Mouse (Mus musculus): Measurements from ENCODE around the gene Vmn1r79.
"Not testable (repeated sequence)": the region's sequence is repeated elsewhere in the genome, so short reads cannot be mapped to it uniquely, and the experiment has no call there.

Vmn1r79 gene

DNA sequence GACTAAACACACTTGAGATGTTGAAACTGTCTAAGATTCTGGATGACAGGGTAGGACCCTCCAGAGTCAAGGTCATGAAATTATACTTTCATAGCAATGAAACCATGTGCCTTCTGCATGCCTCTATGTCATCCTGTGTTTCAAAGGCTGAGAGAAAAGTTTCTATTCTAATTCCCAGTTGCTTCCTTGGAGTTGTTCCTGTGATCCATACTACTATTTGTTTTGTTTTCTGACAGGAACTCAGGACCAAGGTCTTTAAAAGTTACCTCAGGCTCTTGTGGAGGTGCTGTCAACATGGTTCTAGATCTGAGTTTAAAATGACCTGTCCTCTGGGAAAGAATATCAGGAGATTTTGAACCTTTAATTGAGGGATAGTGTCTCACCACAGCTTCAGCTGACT lies at the start of gene Vmn1r79:
TSS of gene Vmn1r79 (plus strand) at position 301 of the 400 bp plus-strand sequence.
- DNase-seq: not testable (repeated sequence)

DNA sequence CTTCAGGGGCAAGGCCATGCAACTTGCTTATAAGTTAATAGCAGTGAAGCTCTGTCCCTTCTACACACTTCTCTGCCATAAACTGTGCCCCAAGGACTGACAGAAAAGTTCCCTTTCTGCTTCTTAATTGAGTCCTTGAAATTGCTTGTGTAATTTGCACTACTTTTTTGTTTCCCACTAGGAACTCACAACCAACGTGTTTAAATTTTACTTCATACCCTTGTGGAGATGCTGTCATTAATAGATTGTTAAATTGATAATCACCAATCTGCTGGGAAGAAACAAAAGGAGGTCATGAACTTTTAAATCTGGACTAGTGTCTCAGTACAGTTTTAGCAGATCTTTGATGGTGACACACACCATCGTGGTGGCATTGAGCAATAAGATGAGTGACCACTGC lies 21.1 kb upstream of the Vmn1r79 start, which contains the start of gene Vmn1r78:
TSS of gene Vmn1r78 (plus strand) at position 301 of the 400 bp plus-strand sequence.
- DNase-seq: no peak

GRCm38 (mm10) chr7:12156463-12156862 lies 14.6 kb upstream of the Vmn1r79 start:
- not testable (repeated sequence) for DNase-seq

DNA sequence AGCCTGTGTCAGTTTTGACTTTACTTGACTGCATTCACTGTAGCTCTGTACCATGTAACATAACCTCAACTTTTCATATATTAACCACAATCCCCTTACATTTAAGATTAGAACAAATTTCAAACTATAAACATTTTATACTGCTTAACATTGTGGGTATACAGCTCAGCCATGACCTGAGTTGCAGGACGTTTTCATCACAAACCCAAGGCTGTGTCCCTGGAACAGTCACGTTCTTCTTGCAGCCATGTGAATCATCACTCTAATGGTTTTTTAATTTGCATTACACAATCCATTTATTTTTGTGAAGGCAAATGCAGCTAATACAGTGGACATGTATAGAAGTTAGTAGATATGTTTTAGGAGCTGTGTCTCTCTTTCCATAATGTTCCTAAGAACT lies 1.8 kb downstream of the Vmn1r79 start:
- DNase-seq: not testable (repeated sequence)

DNA sequence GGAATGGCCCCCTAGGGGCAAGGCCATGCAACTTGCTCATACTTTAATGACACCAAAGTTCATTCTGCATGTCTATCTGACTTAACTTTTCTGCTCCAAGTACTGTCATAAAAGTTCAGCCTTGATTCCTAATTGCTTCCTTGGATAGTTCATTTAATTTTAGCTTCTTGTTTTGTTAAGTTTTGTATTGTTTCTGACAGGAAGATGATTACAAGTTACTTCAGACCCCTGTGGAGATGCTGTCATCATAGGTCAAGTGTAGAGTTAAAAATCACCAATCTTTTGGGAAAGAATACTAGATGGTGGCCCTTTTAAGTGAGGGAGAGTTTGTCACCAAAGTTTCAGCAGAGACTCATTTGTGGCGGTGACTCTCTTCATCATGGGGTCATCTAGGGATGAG lies 17.9 kb downstream of the Vmn1r79 start, which contains the start of gene Vmn1r80:
TSS of gene Vmn1r80 (plus strand) at position 301 of the 400 bp plus-strand sequence.
- no peak for DNase-seq

GRCm38 (mm10) chr7:12204141-12204540 lies 33.1 kb downstream of the Vmn1r79 start:
- DNase-seq: no peak
